In genomic region chr7:66387813-66388521, GRCm38 (mm10) we compare ENCODE assay signal across 8 mouse cellular contexts. TPM values are rescaled to one million over a fixed set of nuclear protein-coding genes. Genes with fewer than 3 reads are reported as not detected.
DNase-seq lines count a peak whose midpoint lies in the region; ATAC-seq and TF ChIP-seq lines count a peak whose summit lies in the region.

Lrrk1 (minus strand) TSS chr7:66388350.

- peak within 1 kb of the TSS; percentile 98 for H3K4me2 ChIP-seq in heart, postnatal 0 days (ENCODE audit: low read depth, low read length)

- H3K27me3 ChIP-seq in forebrain, embryonic 10.5 days (ENCODE audit: poor library complexity, severe bottlenecking): peaks cover 29% of the 10 kb centered on the region
- no peaks in the 10 kb centered on the region for H3K27me3 ChIP-seq in heart, postnatal 0 days (ENCODE audit: control insufficient read depth, insufficient read depth, low read length)

- peak; percentile 42 for ATAC-seq in CD4-positive, CD25-positive, alpha-beta regulatory T cell, adult 4 months
- peak; percentile 38 for ATAC-seq in activated CD4-positive, CD25-positive, alpha-beta regulatory T cell, adult 4 months
- peak; percentile 64 for ATAC-seq in heart, postnatal 0 days (ENCODE audit: insufficient read depth, low read depth)
- ATAC-seq in megakaryocyte, adult 5-6 weeks (ENCODE audit: poor library complexity, severe bottlenecking): peak; percentile 77

- H3K36me3 ChIP-seq in forebrain, embryonic 10.5 days (replicated peaks): no peaks in the 10 kb centered on the region
- H3K36me3 ChIP-seq in heart, postnatal 0 days (replicated peaks; ENCODE audit: control insufficient read depth, insufficient read depth, low read length): no peaks in the 10 kb centered on the region

- WGBS in forebrain, embryonic 10.5 days: under 1% methylated on average over 69 of the region's 70 CpGs
- WGBS in heart, postnatal 0 days: under 1% methylated on average over 67 of the region's 70 CpGs

- peak; percentile 44 for TF ChIP-seq CTCF in heart, postnatal 0 days (IDR thresholded peaks at IDR 0.05; ENCODE audit: low read depth)

- DNase-seq in forebrain, embryonic 10.5 days (ENCODE audit: extremely low spot score, low spot score): peak; percentile 69
- peak; percentile 52 for DNase-seq in heart, postnatal 0 days (ENCODE audit: low spot score)
- peak; percentile 66 to 81 for DNase-seq in kidney, postnatal 25 days
- peak; percentile 60 to 73 for DNase-seq in spleen, adult 18-20 months
- DNase-seq in frontal cortex, postnatal 14 days (ENCODE audit: low spot score in 2 of 2): no peak

- no peak for TF ChIP-seq EP300 in heart, postnatal 0 days (IDR thresholded peaks at IDR 0.05; ENCODE audit: low read depth)

- peak within 1 kb of the TSS; percentile 78 for H3K4me3 ChIP-seq in forebrain, embryonic 10.5 days
- H3K4me3 ChIP-seq in heart, postnatal 0 days (ENCODE audit: low read depth, low read length): peak within 1 kb of the TSS; percentile 75

- H3K27ac ChIP-seq in forebrain, embryonic 10.5 days: peak within 1 kb of the TSS; percentile 89
- H3K27ac ChIP-seq in heart, postnatal 0 days (ENCODE audit: low read depth): peak within 1 kb of the TSS; percentile 76

- peak within 1 kb of the TSS; percentile 85 for H3K9ac ChIP-seq in heart, postnatal 0 days (replicated peaks; ENCODE audit: low read depth, low read length)

- H3K9me3 ChIP-seq in forebrain, embryonic 10.5 days: no peaks in the 10 kb centered on the region
- no peaks in the 10 kb centered on the region for H3K9me3 ChIP-seq in heart, postnatal 0 days (replicated peaks; ENCODE audit: control insufficient read depth, low read length)

- H3K4me1 ChIP-seq in forebrain, embryonic 10.5 days: peaks cover 21% of the 10 kb centered on the region
- H3K4me1 ChIP-seq in heart, postnatal 0 days (ENCODE audit: control insufficient read depth, insufficient read depth): peaks cover 4% of the 10 kb centered on the region; the same call in 1 of the 2 replicates

RNA-seq across cellular contexts. Expression of gene Lrrk1, which starts in this region (rescaled TPM):
- polyA plus RNA-seq in CD4-positive, CD25-positive, alpha-beta regulatory T cell, adult 4 months (2017; shearing (Covaris generic)): 1 to 10 TPM; 2.3 to 5.7 TPM
- polyA plus RNA-seq in activated CD4-positive, CD25-positive, alpha-beta regulatory T cell, adult 4 months (2017; shearing (Covaris generic)): 1 to 10 TPM; 1.2 to 2.6 TPM
- 5.8 TPM in 2 replicates for polyA plus RNA-seq in forebrain, embryonic 10.5 days (2016; fragmentation: Nextera tagmentation; extraction: Ambion mirVana)
- 10.3 and 10.7 TPM in 2 replicates for total RNA-seq in heart, postnatal 0 days (2014; rRNA removed; ENCODE audit: low replicate concordance)
- polyA plus RNA-seq in heart, postnatal 0 days (2015; fragmentation: Nextera tagmentation; extraction: Ambion mirVana): 4.0 and 4.1 TPM in 2 replicates
- 20.6 and 25.6 TPM in 2 replicates for total RNA-seq in megakaryocyte, adult 5-6 weeks (2015)
- 26.6 and 27.9 TPM in 2 replicates for total RNA-seq in megakaryocyte, adult 5-6 weeks (2017)

Comparison
In these comparisons a context has a peak if more than half of its experiments do, and no peak if none do; other contexts are left out.
1. DNase-seq: peak in forebrain, embryonic 10.5 days (single experiment), heart, postnatal 0 days (single experiment), kidney, postnatal 25 days (2 of 2) and spleen, adult 18-20 months (2 of 2); none in frontal cortex, postnatal 14 days (0 of 2).
2. Peak in every context shown above with its lines, with median percentiles within 50 percentile points of each other: ATAC-seq.